8 mouse cellular contexts compared by ENCODE assay signal in genomic region chr12:24709831-24710508, GRCm38 (mm10). TPM values are rescaled to one million over a fixed set of nuclear protein-coding genes. Genes with fewer than 3 reads are reported as not detected.
A peak's percentile ranks its signal among the peaks of the same experiment; 100 is the strongest.
DNase-seq lines count a peak whose midpoint lies in the region; ATAC-seq lines count a peak whose summit lies in the region.

No protein-coding gene starts in this region.

- WGBS in embryonic facial prominence, embryonic 11.5 days, result 35% methylated on average over 5 of the region's 5 CpGs
- WGBS in heart, embryonic 16.5 days, result 38% methylated on average over 5 of the region's 5 CpGs

- H3K4me2 ChIP-seq in embryonic facial prominence, embryonic 11.5 days (ENCODE audit: low read depth, low read length), result peak overlapping the region; percentile 82
- H3K4me2 ChIP-seq in heart, embryonic 16.5 days (ENCODE audit: low read depth, low read length), result peak overlapping the region; percentile 69

- H3K27ac ChIP-seq in embryonic facial prominence, embryonic 11.5 days (replicated peaks; ENCODE audit: low read depth, low read length), result no peak overlapping the region
- peak overlapping the region; percentile 75 for H3K27ac ChIP-seq in heart, embryonic 16.5 days (ENCODE audit: low read length)

- no peak; the same call in 1 of the 2 replicates for ATAC-seq in embryonic facial prominence, embryonic 11.5 days (replicated peaks; ENCODE audit: insufficient number of reproducible peaks, low FRiP score, low TSS enrichment, low read depth)
- no peak; the same call in 1 of the 2 replicates for ATAC-seq in heart, embryonic 16.5 days (replicated peaks; ENCODE audit: extremely low read depth, insufficient read depth, low FRiP score)

- H3K4me3 ChIP-seq in embryonic facial prominence, embryonic 11.5 days (ENCODE audit: low read depth, low read length), result peak overlapping the region; percentile 93
- H3K4me3 ChIP-seq in heart, embryonic 16.5 days (ENCODE audit: low read length), result peak overlapping the region; percentile 94

- H3K4me1 ChIP-seq in embryonic facial prominence, embryonic 11.5 days (ENCODE audit: control insufficient read depth, insufficient read depth, low read length), result no peaks in the 10 kb centered on the region; the same call in 1 of the 2 replicates
- H3K4me1 ChIP-seq in heart, embryonic 16.5 days (ENCODE audit: control insufficient read depth, insufficient read depth, low read length), result peaks cover 21% of the 10 kb centered on the region

- peaks cover 14% of the 10 kb centered on the region for H3K36me3 ChIP-seq in embryonic facial prominence, embryonic 11.5 days (replicated peaks; ENCODE audit: control insufficient read depth, insufficient read depth, low read depth, low read length)
- H3K36me3 ChIP-seq in heart, embryonic 16.5 days (ENCODE audit: control insufficient read depth, insufficient read depth), result peaks cover 13% of the 10 kb centered on the region

- no peaks in the 10 kb centered on the region for H3K9me3 ChIP-seq in embryonic facial prominence, embryonic 11.5 days (replicated peaks; ENCODE audit: control insufficient read depth, low read length)
- H3K9me3 ChIP-seq in heart, embryonic 16.5 days (replicated peaks; ENCODE audit: control insufficient read depth, low read length), result no peaks in the 10 kb centered on the region

- peak; percentile 38 to 39 for DNase-seq in cerebellum, adult 18-20 months
- DNase-seq in cerebellum, adult 11-12 months, result no peak
- DNase-seq in T-cell, adult 2 months (ENCODE audit: low spot score), result peak; percentile 53
- DNase-seq in embryonic facial prominence, embryonic 11.5 days (ENCODE audit: low spot score), result peak; percentile 95
- peak; percentile 59 to 83 for DNase-seq in kidney, postnatal 36 days
- DNase-seq in lung, postnatal 10 days, result peak; percentile 85
- peak; percentile 47 for DNase-seq in retina, postnatal 7 days (ENCODE audit: low read depth, low spot score)

- H3K9ac ChIP-seq in embryonic facial prominence, embryonic 11.5 days (replicated peaks; ENCODE audit: low read length), result peak overlapping the region; percentile 97
- peak overlapping the region; percentile 90 for H3K9ac ChIP-seq in heart, embryonic 16.5 days (ENCODE audit: low read length)

- H3K27me3 ChIP-seq in embryonic facial prominence, embryonic 11.5 days (ENCODE audit: control insufficient read depth, insufficient read depth, low read length), result no peaks in the 10 kb centered on the region
- H3K27me3 ChIP-seq in heart, embryonic 16.5 days (ENCODE audit: control insufficient read depth, insufficient read depth, low read length), result no peaks in the 10 kb centered on the region

RNA-seq across cellular contexts. Expression of gene Rrm2, which starts 1.9 kb away (rescaled TPM):
- polyA plus RNA-seq in embryonic facial prominence, embryonic 11.5 days (2014; fragmentation: Nextera tagmentation; extraction: Ambion mirVana), result 364 and 431 TPM in 2 replicates
- 231 and 265 TPM in 2 replicates for polyA plus RNA-seq in heart, embryonic 16.5 days (2015; fragmentation: Nextera tagmentation; extraction: Ambion mirVana)

RNA-seq across cellular contexts. Expression of gene Cys1, which starts 28.4 kb away (rescaled TPM):
- polyA plus RNA-seq in embryonic facial prominence, embryonic 11.5 days (2014; fragmentation: Nextera tagmentation; extraction: Ambion mirVana), result 0.94 and 1.4 TPM in 2 replicates
- polyA plus RNA-seq in heart, embryonic 16.5 days (2015; fragmentation: Nextera tagmentation; extraction: Ambion mirVana), result 0.97 and 1.5 TPM in 2 replicates

RNA-seq across cellular contexts. Expression of gene Klf11, which starts 58.9 kb away (rescaled TPM):
- 10.4 and 12.8 TPM in 2 replicates for polyA plus RNA-seq in embryonic facial prominence, embryonic 11.5 days (2014; fragmentation: Nextera tagmentation; extraction: Ambion mirVana)
- polyA plus RNA-seq in heart, embryonic 16.5 days (2015; fragmentation: Nextera tagmentation; extraction: Ambion mirVana), result 20.3 and 21.1 TPM in 2 replicates
